Mouse (Mus musculus): ENCODE results near the gene Krt88. TPM values are rescaled to one million over a fixed set of nuclear protein-coding genes. Genes with fewer than 3 reads are reported as not detected.
A peak's percentile ranks its signal among the peaks of the same experiment; 100 is the strongest.

The Krt88 gene
- total RNA-seq, 2 experiments from 2014 or later = not detected

DNA sequence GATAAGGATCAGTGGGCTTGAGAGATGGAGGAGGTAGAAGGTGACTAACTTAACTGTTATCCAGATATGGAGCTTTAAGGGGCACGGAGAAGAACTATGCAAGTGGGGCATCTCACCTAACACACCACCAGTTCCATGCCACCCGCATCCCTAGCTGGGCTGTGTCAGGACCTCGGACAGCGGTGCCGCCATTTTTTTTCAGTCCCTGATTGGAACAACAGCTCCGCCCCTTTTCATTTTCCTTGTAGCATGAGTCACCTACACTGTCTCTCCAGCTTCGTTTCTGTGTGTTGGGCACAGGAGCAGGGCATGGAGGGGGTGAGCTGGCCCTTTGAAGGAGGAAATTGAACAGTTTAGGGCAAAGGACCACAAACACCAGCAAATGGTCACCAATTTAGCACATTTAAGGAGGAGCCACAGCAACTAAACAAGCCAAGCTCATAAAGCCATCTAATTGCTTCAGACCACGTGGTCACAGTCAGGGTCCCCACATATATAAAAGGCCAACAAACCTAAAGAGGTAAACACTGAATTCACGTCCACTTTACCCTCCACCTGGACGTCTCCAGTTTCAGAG lies 25.5 kb downstream of the Krt88 start, which contains the start of gene Krt86:
Gene Krt86 (plus strand): TSS at position 527 of the 577 bp plus-strand sequence.
- DNase-seq (ENCODE audit: low spot score in 2 of 2) = no peak

GRCm38 (mm10) chr15:101479007-101479665 lies 31.6 kb downstream of the Krt88 start:
- peak; percentile 44 to 58 for DNase-seq (ENCODE audit: low spot score in 2 of 2)

DNA sequence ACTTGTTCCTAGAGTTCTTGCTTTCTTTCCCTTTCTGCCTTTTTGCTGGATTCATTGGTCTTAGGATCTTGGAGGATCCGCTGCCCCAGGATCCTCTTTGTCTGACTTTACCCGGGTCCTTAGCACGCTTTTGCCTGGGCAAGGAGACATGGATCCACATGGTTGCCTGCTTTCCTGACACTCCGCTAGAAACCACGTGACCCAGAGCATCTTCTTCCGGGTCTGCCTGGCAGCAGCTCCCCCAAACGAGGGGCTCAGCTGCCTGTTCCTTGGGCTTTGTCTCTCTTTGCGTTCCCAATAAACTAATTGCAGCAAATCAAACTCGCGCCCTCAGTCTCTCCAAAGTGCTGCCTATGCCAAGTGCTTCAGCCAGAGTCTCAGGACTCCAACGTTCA lies 32.1 kb downstream of the Krt88 start:
- no peak for DNase-seq (ENCODE audit: low spot score in 2 of 2)

DNA sequence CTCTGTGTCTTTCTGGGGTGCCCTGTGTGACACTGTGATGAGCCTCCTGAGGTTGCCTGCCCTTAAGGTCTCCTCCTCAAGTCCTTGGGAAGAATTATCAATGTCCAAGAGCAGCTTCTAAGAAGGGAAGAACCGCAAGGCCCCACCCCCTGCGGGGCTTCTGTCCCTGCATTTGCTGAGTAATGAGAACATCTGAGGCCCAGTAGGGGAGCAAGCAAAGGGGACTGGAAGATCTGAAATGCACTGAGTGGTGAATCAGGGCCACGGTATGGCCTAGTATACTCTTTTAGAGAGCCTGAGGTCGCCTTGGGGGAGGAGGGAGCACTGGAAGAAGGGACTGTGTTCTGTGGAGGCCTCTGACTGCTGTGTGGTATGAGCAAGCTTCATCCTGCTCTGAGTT lies 34.5 kb downstream of the Krt88 start:
- DNase-seq (ENCODE audit: low spot score in 2 of 2) = no peak

- no peak for DNase-seq (ENCODE audit: low spot score in 2 of 2)
These were observed 36.1 kb downstream of the Krt88 start for GRCm38 (mm10) chr15:101483646-101484045.

DNA sequence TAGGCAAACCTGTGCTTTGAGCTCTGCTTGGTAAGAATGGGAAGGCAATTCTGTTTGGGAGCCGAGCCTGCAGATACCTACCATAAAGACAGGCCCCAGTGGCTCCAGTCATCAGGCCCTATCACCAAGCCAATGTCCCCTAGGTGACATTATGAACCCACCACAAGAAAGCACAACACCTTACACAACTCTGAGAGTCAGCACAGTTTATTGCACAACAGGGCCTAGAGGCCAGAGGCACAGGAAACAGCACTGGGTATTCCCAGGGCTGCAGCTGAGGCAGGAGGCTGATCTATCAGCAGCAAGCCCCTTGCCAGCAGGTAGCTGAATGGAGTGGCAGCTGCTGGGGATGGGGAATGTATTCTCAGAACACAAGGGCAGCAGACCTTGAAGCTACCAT lies 37.4 kb downstream of the Krt88 start:
- DNase-seq (ENCODE audit: low spot score in 2 of 2) = no peak

DNA sequence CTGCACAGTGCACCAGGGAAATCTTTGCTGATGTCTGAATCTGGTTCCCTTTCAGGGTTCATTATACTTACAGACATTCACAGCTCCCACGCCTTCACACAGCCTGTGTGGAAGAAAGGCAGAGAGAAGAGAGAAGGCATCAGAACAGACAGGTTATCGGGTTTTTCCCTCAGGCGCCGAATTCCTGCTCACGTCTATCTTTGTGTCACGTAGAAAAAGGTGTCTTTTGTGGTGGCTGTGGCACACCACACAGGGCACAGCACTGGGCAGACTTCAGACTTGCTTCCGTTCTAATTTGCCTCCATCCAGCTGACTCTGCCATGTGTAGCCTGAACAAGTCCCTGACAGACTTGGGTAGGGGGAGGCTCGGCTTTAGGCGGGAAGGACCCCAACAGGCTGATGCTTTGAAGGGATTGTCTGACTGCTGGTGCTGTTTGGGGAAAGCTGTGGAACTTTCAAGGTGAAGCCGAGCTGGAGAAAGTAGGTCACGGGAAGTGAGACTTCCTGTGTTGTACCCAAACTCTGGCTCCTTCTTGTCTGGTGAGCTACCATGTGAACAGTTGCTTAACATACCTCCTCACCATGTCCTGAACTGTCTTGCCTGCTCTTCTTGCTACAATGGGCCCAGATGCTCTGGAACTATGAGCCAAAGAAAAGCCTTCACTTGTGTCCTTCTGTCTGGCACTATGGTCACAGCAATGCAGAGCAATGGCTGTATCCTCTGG lies 38.5 kb downstream of the Krt88 start:
- peak; percentile 28 to 55 for DNase-seq (ENCODE audit: low spot score in 2 of 2)

DNA sequence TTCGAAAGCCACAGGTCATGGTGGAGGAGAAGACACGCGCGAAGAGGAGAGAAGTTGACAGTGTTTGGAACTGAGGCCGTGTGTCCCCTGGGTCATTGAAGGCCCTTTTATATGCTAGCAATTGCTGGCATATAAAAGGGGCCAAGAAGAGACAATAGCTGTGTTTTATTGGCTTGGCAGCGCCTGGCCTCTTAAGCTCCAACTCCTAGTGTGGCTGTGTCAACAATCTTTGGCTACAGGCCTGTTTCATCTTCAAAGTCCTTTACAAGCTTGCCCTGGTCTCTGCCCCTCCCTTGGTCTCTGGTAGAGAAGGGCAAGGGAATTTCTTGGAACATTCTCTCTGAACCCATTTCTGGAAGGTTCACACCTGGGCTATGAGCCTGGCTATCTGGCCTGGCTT lies 43.9 kb downstream of the Krt88 start, which contains the start of gene Krt83:
Gene Krt83 (minus strand): TSS at position 82 of the 400 bp plus-strand sequence.
- DNase-seq (ENCODE audit: low spot score in 2 of 2) = no peak

DNA sequence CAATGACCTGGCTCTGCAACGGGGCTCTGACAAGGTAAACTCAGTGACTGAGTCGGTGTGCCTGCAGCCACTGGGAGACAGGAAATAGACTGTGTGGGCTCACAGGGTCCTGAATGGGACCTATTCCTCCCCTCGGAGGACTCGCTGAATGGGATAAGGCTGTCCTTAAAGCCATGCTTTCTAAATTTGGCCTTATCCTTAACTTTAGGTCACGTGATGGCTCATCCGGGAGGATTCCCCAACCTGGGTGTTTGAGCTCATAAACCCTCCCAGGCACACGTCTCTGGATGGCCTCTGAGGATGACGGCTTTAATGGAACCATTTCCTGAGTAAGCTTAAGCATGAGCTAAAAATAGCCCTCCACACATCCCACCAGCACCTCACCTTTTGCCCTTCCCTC lies 45.2 kb downstream of the Krt88 start:
- DNase-seq (ENCODE audit: low spot score in 2 of 2) = no peak

- no peak for DNase-seq (ENCODE audit: low spot score in 2 of 2)
These were observed 46.2 kb downstream of the Krt88 start for GRCm38 (mm10) chr15:101493713-101494112.

DNA sequence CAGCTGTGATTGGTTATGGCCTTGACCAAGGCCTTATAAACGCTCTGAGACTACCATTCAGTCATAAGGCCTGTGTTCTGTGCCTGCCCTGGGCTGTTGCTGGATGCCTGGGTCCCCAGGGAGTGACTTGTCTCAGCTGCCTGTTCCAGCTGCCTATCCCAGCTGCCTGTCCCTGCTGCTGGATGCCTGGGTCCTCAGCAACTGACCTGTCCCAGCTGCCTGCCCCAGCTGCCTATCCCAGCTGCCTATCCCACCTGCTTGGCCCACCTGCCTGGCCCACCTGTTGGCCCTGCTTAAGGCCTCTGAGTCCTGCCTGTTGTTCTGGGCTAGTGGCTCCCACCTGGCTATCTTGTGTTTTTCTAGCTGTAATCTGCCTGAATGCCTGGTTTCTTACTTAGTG lies 46.7 kb downstream of the Krt88 start:
- no peak for DNase-seq (ENCODE audit: low spot score in 2 of 2)

DNA sequence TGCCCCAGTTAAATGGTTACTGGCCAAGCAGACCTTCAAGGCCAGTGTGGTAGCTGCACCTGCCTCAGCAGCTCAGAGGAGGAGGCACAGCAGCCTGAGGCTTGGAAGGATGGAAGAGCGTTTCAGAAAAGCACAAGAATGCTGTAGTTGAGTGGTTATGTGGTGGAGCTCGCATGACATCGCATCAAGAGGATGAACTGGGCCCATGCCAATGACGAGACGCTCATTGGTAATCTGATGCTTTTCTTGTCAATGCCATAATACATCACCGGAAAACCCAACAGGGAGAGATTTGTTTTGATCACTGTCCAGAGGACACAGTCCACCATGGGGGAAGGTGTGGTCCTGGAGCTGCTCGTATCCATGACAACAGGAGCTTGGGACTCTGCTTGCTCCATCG lies 47.7 kb downstream of the Krt88 start:
- no peak for DNase-seq (ENCODE audit: low spot score in 2 of 2)

- DNase-seq (ENCODE audit: low spot score in 2 of 2) = peak in 1 of 2 experiments; percentile 10
These were observed 49.6 kb downstream of the Krt88 start for GRCm38 (mm10) chr15:101497181-101497580.

Other genes starting within 250 kb of the Krt88 start
- 100 to 1,000 TPM in 1 of 2 experiments, 10 to 100 TPM in 1; 77.7 to 111 TPM for gene Grasp, start 223.6 kb upstream of the Krt88 start, total RNA-seq (2021)
- 100 to 1,000 TPM; 171 to 181 TPM for gene Nr4a1, start 193.5 kb upstream of the Krt88 start, total RNA-seq (2021)
- 10 to 100 TPM; 45.5 to 53.6 TPM for gene Atg101, start 163.5 kb upstream of the Krt88 start, total RNA-seq (2021)
- gene 6030408B16Rik, start 154.5 kb upstream of the Krt88 start, total RNA-seq (2021) = under 1 TPM; 0.40 to 0.42 TPM
- 1 to 10 TPM; 2.2 to 3.3 TPM for gene Krt80, start 77.6 kb upstream of the Krt88 start, total RNA-seq (2021)
- gene Krt7, start 36.7 kb upstream of the Krt88 start, total RNA-seq (2021) = not detected
- under 1 TPM in 1 of 2 experiments, not detected in 1; 0.21 TPM for gene Krt87, start 8.9 kb upstream of the Krt88 start, total RNA-seq (2021)
- gene Krt81, start 16.0 kb downstream of the Krt88 start, total RNA-seq (2021) = not detected
- gene Krt86, start 25.7 kb downstream of the Krt88 start, total RNA-seq (2021) = not detected
- gene Krt83, start 43.8 kb downstream of the Krt88 start, total RNA-seq (2021) = not detected
- gene Gm49425, start 69.5 kb downstream of the Krt88 start, total RNA-seq (2021) = not detected
- not detected for gene Krt84, start 85.1 kb downstream of the Krt88 start, total RNA-seq (2021)
- not detected for gene Krt82, start 102.9 kb downstream of the Krt88 start, total RNA-seq (2021)
- not detected for gene Krt90, start 115.2 kb downstream of the Krt88 start, total RNA-seq (2021)
- gene Krt75, start 126.2 kb downstream of the Krt88 start, total RNA-seq (2021) = not detected
- not detected for gene Gm5414, start 180.4 kb downstream of the Krt88 start, total RNA-seq (2021)
- gene Gm5478, start 199.6 kb downstream of the Krt88 start, total RNA-seq (2021) = not detected
- gene Krt6b, start 232.5 kb downstream of the Krt88 start, total RNA-seq (2021) = not detected
- not detected for gene Krt6a, start 246.6 kb downstream of the Krt88 start, total RNA-seq (2021)